Mouse (Mus musculus): ENCODE data around the gene Rps2. TPM values are rescaled to one million over a fixed set of nuclear protein-coding genes. Genes with fewer than 3 reads are reported as not detected.
A peak's percentile ranks its signal among the peaks of the same experiment; 100 is the strongest.

Rps2 gene
- polyA plus RNA-seq, 1 experiment from 2014 or later: 1,633 TPM

DNA sequence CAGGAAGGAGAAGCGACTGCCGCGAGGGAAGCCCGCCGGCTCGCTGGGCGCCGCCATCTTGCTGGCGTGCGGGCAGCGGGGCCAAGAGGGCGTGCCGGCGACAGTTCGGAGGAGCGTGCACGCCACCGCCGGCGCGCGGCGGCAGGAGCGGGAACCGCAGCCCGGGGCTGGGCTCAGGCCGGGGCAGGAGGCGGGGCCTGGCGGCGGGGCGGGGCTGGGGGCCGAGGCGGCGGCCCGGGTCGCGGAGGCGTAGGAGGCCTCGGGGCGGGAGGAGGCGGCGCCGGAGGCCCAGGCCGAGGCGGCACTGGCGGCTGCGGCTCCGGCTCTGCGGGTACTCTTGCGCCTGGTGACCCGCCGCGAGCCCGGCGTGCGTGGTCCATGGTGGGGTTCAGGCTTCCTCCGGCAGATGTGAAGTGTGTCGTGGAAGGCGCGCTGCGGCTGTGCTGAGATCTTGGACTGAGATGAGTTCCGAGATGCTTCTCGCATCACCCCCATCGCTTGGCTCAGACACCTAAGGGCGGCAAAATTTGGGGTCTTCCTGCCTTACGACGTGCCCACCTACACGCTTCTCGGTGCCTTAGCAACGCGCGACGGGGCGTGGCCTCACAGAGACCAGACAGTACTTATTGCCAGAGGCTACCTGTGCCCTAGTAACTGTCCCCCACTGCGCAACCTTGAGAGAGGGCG lies 21.8 kb upstream of the Rps2 start, which contains the start of the genes Gfer and Noxo1:
TSS of gene Gfer (minus strand) at position 146 of the 687 bp plus-strand sequence.
TSS of gene Noxo1 (plus strand) at position 224 of the 687 bp plus-strand sequence.
- Histone ChIP-seq H3K4me1 (ENCODE audit: control insufficient read depth, insufficient read depth, low read length) (peaks cover 9% of the 10 kb centered on the region; the same call in 1 of the 2 replicates), H3K9me3 (ENCODE audit: control insufficient read depth, low read length) (no peaks in the 10 kb centered on the region), H3K27me3 (ENCODE audit: control insufficient read depth, insufficient read depth, low read length) (no peaks in the 10 kb centered on the region), H3K9ac (ENCODE audit: low read length) (peak within 1 kb of the TSS; percentile 79), H3K4me3 (ENCODE audit: low read depth, low read length) (peak within 1 kb of the TSS; percentile 88), H3K36me3 (ENCODE audit: control insufficient read depth, insufficient read depth, low read length) (peaks cover 16% of the 10 kb centered on the region), H3K4me2 (ENCODE audit: low read depth, severe bottlenecking) (peak within 1 kb of the TSS; percentile 87), H3K27ac (replicated peaks; ENCODE audit: low read depth, low read length) (peak within 1 kb of the TSS; percentile 75)
- ATAC-seq (ENCODE audit: insufficient number of reproducible peaks, low FRiP score, low TSS enrichment, low read depth) (peak; percentile 84), DNase-seq (ENCODE audit: low spot score) (peak; percentile 87)
- WGBS: under 1% methylated on average over 42 of the region's 76 CpGs

DNA sequence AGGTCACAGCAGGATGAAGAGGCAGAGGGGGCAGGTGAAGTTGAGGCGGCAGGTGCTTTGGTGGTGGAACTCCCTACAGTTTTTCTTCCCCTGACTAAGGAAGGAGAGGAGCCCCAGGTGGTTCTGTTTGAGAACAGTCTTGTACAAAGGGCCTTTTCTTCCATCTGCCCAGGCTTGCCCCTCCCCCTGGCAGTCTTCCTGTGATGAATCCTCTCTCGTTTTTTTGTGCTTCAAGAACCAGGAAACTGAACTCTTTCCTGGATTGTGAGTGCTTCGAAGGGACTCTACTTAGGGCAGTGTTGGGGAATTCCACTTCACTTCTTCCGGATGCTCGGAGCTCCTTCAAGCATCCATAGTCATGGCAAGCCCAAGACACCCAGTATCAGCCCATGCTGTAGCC lies 19.9 kb upstream of the Rps2 start:
- ATAC-seq (ENCODE audit: insufficient number of reproducible peaks, low FRiP score, low TSS enrichment, low read depth) (no peak), DNase-seq (ENCODE audit: low spot score) (no peak)
- Histone ChIP-seq H3K4me1 (ENCODE audit: control insufficient read depth, insufficient read depth, low read length) (peaks cover 9% of the 10 kb centered on the region; the same call in 1 of the 2 replicates), H3K27ac (replicated peaks; ENCODE audit: low read depth, low read length) (no peak overlapping the region), H3K27me3 (ENCODE audit: control insufficient read depth, insufficient read depth, low read length) (no peaks in the 10 kb centered on the region), H3K9ac (ENCODE audit: low read length) (no peak overlapping the region), H3K4me3 (ENCODE audit: low read depth, low read length) (no peak overlapping the region), H3K9me3 (ENCODE audit: control insufficient read depth, low read length) (no peaks in the 10 kb centered on the region), H3K4me2 (ENCODE audit: low read depth, severe bottlenecking) (0 out of 2 replicates have a peak overlapping the region, but pooled peaks have one; percentile 7), H3K36me3 (ENCODE audit: control insufficient read depth, insufficient read depth, low read length) (peaks cover 22% of the 10 kb centered on the region)
- WGBS: 32% methylated on average over 5 of the region's 5 CpGs

DNA sequence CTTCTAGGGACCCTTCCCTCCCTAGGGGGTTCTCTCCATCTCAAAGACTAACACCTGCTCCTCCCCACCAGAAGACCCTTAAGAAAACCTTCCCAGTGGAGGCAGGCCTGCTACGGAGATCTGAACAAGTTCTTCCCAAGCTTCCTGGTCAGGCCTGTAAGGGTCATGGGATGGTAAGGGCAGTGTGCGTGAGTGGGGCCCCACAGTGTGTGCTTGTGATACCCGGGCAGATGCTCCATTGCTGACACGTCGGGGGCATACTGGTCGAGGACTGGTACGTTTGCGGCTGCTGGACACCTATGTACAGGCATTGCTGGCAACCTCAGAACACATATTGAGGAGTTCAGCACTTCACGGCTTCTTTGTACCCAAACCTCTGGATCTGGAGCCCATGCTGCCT lies 19.2 kb upstream of the Rps2 start:
- Histone ChIP-seq H3K4me1 (ENCODE audit: control insufficient read depth, insufficient read depth, low read length) (peaks cover 9% of the 10 kb centered on the region; the same call in 1 of the 2 replicates), H3K27me3 (ENCODE audit: control insufficient read depth, insufficient read depth, low read length) (no peaks in the 10 kb centered on the region), H3K9ac (ENCODE audit: low read length) (no peak overlapping the region), H3K27ac (replicated peaks; ENCODE audit: low read depth, low read length) (no peak overlapping the region), H3K36me3 (ENCODE audit: control insufficient read depth, insufficient read depth, low read length) (peaks cover 24% of the 10 kb centered on the region), H3K4me2 (ENCODE audit: low read depth, severe bottlenecking) (no peak overlapping the region), H3K4me3 (ENCODE audit: low read depth, low read length) (no peak overlapping the region), H3K9me3 (ENCODE audit: control insufficient read depth, low read length) (no peaks in the 10 kb centered on the region)
- DNase-seq (ENCODE audit: low spot score) (no peak), ATAC-seq (ENCODE audit: insufficient number of reproducible peaks, low FRiP score, low TSS enrichment, low read depth) (no peak)
- 74% methylated on average over 9 of the region's 9 CpGs for WGBS

DNA sequence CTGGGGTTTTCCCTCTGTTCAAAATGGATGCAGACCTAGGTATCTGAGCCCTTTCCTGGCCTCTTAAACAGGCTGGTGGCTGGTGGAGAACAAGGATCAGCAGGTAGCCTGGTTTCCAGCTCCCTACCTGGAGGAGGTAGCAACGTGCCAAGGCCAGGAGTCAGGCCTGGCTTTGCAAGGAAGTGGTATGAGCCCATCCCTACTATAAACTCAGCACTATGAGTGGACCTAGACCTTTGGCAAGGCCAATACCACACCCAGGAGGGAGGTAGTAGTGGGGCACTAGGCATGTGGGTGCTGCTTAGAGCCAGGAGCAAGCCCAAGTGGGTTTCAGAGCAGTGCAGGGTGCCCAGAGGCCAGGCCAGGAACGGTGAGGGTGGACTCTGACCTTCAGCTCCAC lies 18.4 kb upstream of the Rps2 start:
- H3K4me2 ChIP-seq (ENCODE audit: low read depth, severe bottlenecking): no peak overlapping the region
- no peak overlapping the region for H3K4me3 ChIP-seq (ENCODE audit: low read depth, low read length)
- no peak overlapping the region for H3K27ac ChIP-seq (replicated peaks; ENCODE audit: low read depth, low read length)
- H3K4me1 ChIP-seq (ENCODE audit: control insufficient read depth, insufficient read depth, low read length): peaks cover 9% of the 10 kb centered on the region; the same call in 1 of the 2 replicates
- H3K36me3 ChIP-seq (ENCODE audit: control insufficient read depth, insufficient read depth, low read length): peaks cover 32% of the 10 kb centered on the region
- DNase-seq (ENCODE audit: low spot score) (no peak), ATAC-seq (ENCODE audit: insufficient number of reproducible peaks, low FRiP score, low TSS enrichment, low read depth) (no peak)
- no peaks in the 10 kb centered on the region for H3K27me3 ChIP-seq (ENCODE audit: control insufficient read depth, insufficient read depth, low read length)
- H3K9me3 ChIP-seq (ENCODE audit: control insufficient read depth, low read length): no peaks in the 10 kb centered on the region
- WGBS: 82% methylated on average over 2 of the region's 2 CpGs
- H3K9ac ChIP-seq (ENCODE audit: low read length): no peak overlapping the region

DNA sequence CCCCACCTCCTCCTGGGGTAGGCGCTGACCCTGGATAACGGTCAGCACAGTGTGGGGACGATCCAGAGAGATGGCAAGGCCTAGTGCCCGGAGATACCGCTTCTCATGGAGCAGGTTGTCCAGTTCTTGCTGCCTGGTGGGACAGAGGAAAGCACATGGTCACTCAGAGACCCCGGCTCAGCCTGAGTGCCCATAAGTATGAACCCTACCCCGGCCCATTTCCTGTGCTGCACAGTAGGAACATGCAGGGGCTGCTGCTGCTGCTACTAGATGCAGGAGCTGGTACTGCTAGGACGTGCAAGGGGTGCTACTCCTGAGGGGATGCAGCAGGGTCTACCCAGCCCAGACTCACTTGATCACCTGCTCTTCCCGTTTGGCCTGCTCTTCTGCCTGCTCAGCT lies 16.7 kb upstream of the Rps2 start:
- Histone ChIP-seq H3K4me2 (ENCODE audit: low read depth, severe bottlenecking) (no peak overlapping the region), H3K9ac (ENCODE audit: low read length) (no peak overlapping the region), H3K36me3 (ENCODE audit: control insufficient read depth, insufficient read depth, low read length) (peaks cover 39% of the 10 kb centered on the region), H3K4me3 (ENCODE audit: low read depth, low read length) (no peak overlapping the region), H3K4me1 (ENCODE audit: control insufficient read depth, insufficient read depth, low read length) (peaks cover 6% of the 10 kb centered on the region; the same call in 1 of the 2 replicates), H3K27me3 (ENCODE audit: control insufficient read depth, insufficient read depth, low read length) (no peaks in the 10 kb centered on the region), H3K27ac (replicated peaks; ENCODE audit: low read depth, low read length) (no peak overlapping the region), H3K9me3 (ENCODE audit: control insufficient read depth, low read length) (no peaks in the 10 kb centered on the region)
- DNase-seq (ENCODE audit: low spot score) (no peak), ATAC-seq (ENCODE audit: insufficient number of reproducible peaks, low FRiP score, low TSS enrichment, low read depth) (no peak)
- 94% methylated on average over 9 of the region's 9 CpGs for WGBS

DNA sequence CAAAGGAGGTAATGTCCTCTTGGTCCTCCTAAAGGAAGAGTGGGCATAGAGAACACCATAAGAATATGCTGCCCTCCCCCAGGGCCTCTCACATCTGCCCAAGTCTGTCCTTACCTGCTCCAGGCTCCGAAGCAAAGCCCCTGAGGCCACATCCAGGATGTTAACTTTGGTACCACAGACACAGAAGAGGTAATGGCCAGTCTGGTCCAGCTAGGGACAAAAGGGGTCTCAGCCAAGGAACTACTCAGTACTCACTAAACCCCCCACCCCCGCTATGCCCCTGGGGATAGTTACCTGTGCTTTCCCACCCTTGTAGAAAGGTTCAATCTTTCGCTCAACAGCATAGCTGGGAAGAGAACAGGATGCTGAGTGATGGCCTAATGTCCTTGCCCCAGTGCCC lies 12.1 kb upstream of the Rps2 start:
- Histone ChIP-seq H3K4me1 (ENCODE audit: control insufficient read depth, insufficient read depth, low read length) (peaks cover 10% of the 10 kb centered on the region), H3K27me3 (ENCODE audit: control insufficient read depth, insufficient read depth, low read length) (no peaks in the 10 kb centered on the region), H3K4me2 (ENCODE audit: low read depth, severe bottlenecking) (peak overlapping the region; percentile 80; the same call in 1 of the 2 replicates), H3K9me3 (ENCODE audit: control insufficient read depth, low read length) (no peaks in the 10 kb centered on the region), H3K9ac (ENCODE audit: low read length) (no peak overlapping the region), H3K4me3 (ENCODE audit: low read depth, low read length) (no peak overlapping the region; the same call in 1 of the 2 replicates), H3K27ac (replicated peaks; ENCODE audit: low read depth, low read length) (no peak overlapping the region), H3K36me3 (ENCODE audit: control insufficient read depth, insufficient read depth, low read length) (peaks cover 32% of the 10 kb centered on the region)
- no peak for DNase-seq (ENCODE audit: low spot score)
- ATAC-seq (ENCODE audit: insufficient number of reproducible peaks, low FRiP score, low TSS enrichment, low read depth): no peak
- 91% methylated on average over 3 of the region's 3 CpGs for WGBS

DNA sequence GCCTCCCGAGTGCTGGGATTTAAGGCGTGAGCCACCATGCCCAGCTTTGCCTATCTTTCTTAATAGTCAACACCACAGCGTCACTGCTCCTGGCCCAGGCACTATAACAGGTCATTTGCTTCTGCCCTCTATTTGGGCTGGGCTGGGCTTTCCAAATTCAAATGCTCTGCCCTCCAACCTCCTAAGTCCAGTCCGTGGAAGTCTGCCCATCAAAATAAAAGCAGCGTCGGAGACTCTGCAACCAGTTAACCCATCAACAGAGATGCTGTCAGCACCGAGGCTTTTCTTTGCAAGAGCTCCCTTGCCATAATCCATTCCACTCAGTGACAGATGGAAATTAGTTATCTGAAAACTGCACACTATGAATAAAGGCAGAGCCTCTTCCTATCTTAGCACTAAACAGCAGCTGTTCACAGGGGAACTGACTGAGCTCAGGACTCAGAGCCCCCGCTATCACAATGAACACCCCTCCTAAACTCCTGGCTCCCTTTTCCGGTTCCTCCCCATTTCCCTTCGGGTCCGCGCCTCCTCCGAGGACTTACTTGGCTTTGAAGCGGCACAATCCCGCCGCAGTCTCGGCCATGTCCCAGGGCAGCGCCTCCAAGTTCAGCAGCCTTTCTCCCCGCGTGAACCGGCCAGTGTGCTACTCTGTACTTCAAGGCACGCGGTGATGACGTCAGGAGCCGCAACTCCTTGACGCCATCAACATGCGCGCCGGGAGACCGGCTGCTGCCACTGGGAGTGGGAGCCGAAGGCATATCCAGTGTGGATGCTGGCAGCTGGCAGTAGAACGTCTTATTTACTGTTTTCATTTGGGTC lies 10.7 kb upstream of the Rps2 start, which contains the start of gene Tbl3:
TSS of gene Tbl3 (minus strand) at position 679 of the 819 bp plus-strand sequence.
- WGBS: 4% methylated on average over 32 of the region's 32 CpGs
- H3K9me3 ChIP-seq (ENCODE audit: control insufficient read depth, low read length): no peaks in the 10 kb centered on the region
- peak within 1 kb of the TSS; percentile 76 for H3K9ac ChIP-seq (ENCODE audit: low read length)
- peak; percentile 83 for ATAC-seq (ENCODE audit: insufficient number of reproducible peaks, low FRiP score, low TSS enrichment, low read depth)
- H3K27me3 ChIP-seq (ENCODE audit: control insufficient read depth, insufficient read depth, low read length): no peaks in the 10 kb centered on the region
- peak within 1 kb of the TSS; percentile 81 for H3K4me3 ChIP-seq (ENCODE audit: low read depth, low read length)
- DNase-seq (ENCODE audit: low spot score): peak; percentile 98
- H3K36me3 ChIP-seq (ENCODE audit: control insufficient read depth, insufficient read depth, low read length): peaks cover 20% of the 10 kb centered on the region
- peak within 1 kb of the TSS; percentile 80 for H3K4me2 ChIP-seq (ENCODE audit: low read depth, severe bottlenecking)
- H3K27ac ChIP-seq (replicated peaks; ENCODE audit: low read depth, low read length): no peak within 1 kb of the TSS; the same call in 1 of the 2 replicates
- peaks cover 10% of the 10 kb centered on the region for H3K4me1 ChIP-seq (ENCODE audit: control insufficient read depth, insufficient read depth, low read length)

DNA sequence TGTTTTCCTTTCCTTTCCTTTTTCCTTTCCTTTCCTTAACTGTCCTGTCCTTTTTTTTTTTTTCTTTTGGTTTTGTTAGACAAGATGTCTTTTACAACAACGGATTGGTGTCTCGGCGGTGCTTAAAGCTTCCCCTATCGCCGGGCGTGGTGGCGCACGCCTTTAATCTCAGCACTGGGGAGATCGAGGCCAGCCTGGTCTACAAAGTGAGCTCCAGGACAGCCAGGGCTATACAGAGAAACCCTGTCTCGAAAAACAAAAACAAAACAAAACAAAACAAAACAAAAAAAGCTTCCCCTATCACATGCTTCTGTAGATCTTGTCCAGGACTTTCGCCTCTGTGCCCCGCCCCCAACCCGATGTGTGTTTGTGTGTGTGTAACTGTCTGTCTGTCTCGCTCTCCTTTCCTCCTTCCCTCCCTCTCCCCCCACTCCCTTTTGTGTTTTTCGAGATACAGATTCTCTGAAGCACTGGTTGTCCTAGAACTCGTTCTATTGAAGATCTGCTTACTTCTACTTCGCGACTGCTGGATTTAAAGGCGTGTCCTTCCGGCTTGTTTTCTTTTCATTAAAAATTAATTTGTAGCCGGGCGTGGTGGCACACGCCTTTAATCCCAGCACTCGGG lies 10.0 kb upstream of the Rps2 start:
- H3K9me3 ChIP-seq (ENCODE audit: control insufficient read depth, low read length): no peaks in the 10 kb centered on the region
- peaks cover 17% of the 10 kb centered on the region for H3K36me3 ChIP-seq (ENCODE audit: control insufficient read depth, insufficient read depth, low read length)
- no peaks in the 10 kb centered on the region for H3K27me3 ChIP-seq (ENCODE audit: control insufficient read depth, insufficient read depth, low read length)
- H3K4me3 ChIP-seq (ENCODE audit: low read depth, low read length): peak overlapping the region; percentile 81
- H3K27ac ChIP-seq (replicated peaks; ENCODE audit: low read depth, low read length): no peak overlapping the region; the same call in 1 of the 2 replicates
- H3K4me2 ChIP-seq (ENCODE audit: low read depth, severe bottlenecking): peak overlapping the region; percentile 80
- DNase-seq (ENCODE audit: low spot score) (no peak), ATAC-seq (ENCODE audit: insufficient number of reproducible peaks, low FRiP score, low TSS enrichment, low read depth) (no peak)
- peak overlapping the region; percentile 76 for H3K9ac ChIP-seq (ENCODE audit: low read length)
- 6% methylated on average over 24 of the region's 24 CpGs for whole genome bisulfite sequencing
- peaks cover 10% of the 10 kb centered on the region for H3K4me1 ChIP-seq (ENCODE audit: control insufficient read depth, insufficient read depth, low read length)

Measured in limb, embryonic 11.5 days (tissue).